Mouse (Mus musculus): Measurements from ENCODE around the gene Gda.

DNA sequence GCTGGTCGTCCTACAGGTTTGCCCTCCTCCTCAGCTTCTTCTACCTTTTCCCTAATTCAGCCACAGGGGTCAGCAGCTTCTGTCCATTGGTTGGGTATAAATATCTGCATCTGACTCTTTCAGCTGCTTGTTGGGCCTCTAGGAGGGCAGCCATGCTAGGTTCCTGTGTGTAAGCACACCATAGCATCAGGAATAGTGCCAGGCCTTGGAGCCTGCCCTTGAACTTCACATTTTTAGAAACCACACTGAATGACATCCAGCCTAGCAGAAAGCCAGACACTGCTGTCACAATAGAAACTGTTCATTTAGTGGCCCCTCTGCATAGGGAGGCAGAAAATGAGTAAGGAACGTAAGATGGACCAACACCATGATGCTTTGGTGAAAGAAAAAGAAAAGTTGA lies 8.9 kb upstream of the Gda start:
- TF ChIP-seq HCFC1 (IDR thresholded peaks at IDR 0.05; ENCODE audit: borderline replicate concordance, insufficient read depth, low read length) (no peak), ZNF384 (IDR thresholded peaks at IDR 0.05; ENCODE audit: low read depth, low read length) (no peak), CHD2 (IDR thresholded peaks at IDR 0.05; ENCODE audit: low read depth, low read length) (no peak)

Data from ES-E14 (cell line).